Mouse (Mus musculus) megakaryocyte, embryonic 14.5 days (primary cell): ENCODE measurements at regions not wholly inside any gene's neighbourhood (a gene's known extent, or its start where the extent isn't known, plus 50 kb on each side); places are given as distances from the start of the nearest gene placed in this dataset.

ENCODE experiments used
- H3K27me3 ChIP-seq: replicated peaks from 2 replicates; pipeline ENCODE3; 2012; ENCODE audit warnings: inconsistent platforms
- H3K36me3 ChIP-seq: replicated peaks from 2 replicates; pipeline ENCODE3; 2012; ENCODE audit warnings: low read length, inconsistent platforms, mixed read lengths
- H3K4me1 ChIP-seq: 2 replicates; pipeline ENCODE4 v1.6.1; 2012; ENCODE audit warnings: inconsistent platforms
- H3K4me3 ChIP-seq: replicated peaks from 2 replicates; pipeline ENCODE3; 2012; ENCODE audit warnings: moderate library complexity, mild to moderate bottlenecking, inconsistent platforms
- H3K9me3 ChIP-seq: 2 replicates; pipeline ENCODE4 v1.6.1; 2012; ENCODE audit warnings: inconsistent platforms
- FLI1 ChIP-seq: IDR thresholded peaks from 2 replicates; pipeline ENCODE4 v1.6.1; 2012; ENCODE audit warnings: low read length, inconsistent platforms, mixed read lengths
- GATA1 ChIP-seq: IDR thresholded peaks from 3 replicates; pipeline ENCODE4 v1.6.1; 2012; ENCODE audit warnings: mixed read lengths, low read length, inconsistent platforms, borderline replicate concordance

- Histone ChIP-seq H3K27me3 (no peaks in the 10 kb centered on the region), H3K4me3 (no peak overlapping the region), H3K36me3 (no peaks in the 10 kb centered on the region), H3K9me3 (peaks cover 4% of the 10 kb centered on the region; the same call in 1 of the 2 replicates), H3K4me1 (no peaks in the 10 kb centered on the region)
- TF ChIP-seq FLI1 (no peak), GATA1 (no peak)
These were observed 217.9 kb downstream of the Nedd1 start for GRCm38 (mm10) chr10:92504271-92504670.

GRCm38 (mm10) chr10:92483592-92483991 is 238.6 kb downstream of the Nedd1 start:
- Histone ChIP-seq H3K36me3 (no peaks in the 10 kb centered on the region), H3K4me3 (no peak overlapping the region), H3K27me3 (no peaks in the 10 kb centered on the region), H3K9me3 (no peaks in the 10 kb centered on the region), H3K4me1 (no peaks in the 10 kb centered on the region)
- no peak for TF ChIP-seq FLI1
- no peak for TF ChIP-seq GATA1

- Histone ChIP-seq H3K9me3 (0 out of 2 replicates have a peak, but pooled peaks cover 4% of the 10 kb centered on the region), H3K27me3 (no peaks in the 10 kb centered on the region), H3K4me1 (no peaks in the 10 kb centered on the region), H3K4me3 (no peak overlapping the region), H3K36me3 (no peaks in the 10 kb centered on the region)
- TF ChIP-seq GATA1: no peak
- TF ChIP-seq FLI1: no peak
These were observed 248.9 kb downstream of the Nedd1 start for GRCm38 (mm10) chr10:92473282-92473681.

- Histone ChIP-seq H3K9me3 (peaks cover 8% of the 10 kb centered on the region; the same call in 1 of the 2 replicates), H3K36me3 (no peaks in the 10 kb centered on the region), H3K4me1 (no peaks in the 10 kb centered on the region), H3K4me3 (no peak overlapping the region), H3K27me3 (no peaks in the 10 kb centered on the region)
- TF ChIP-seq GATA1 (no peak), FLI1 (no peak)
These were observed 251.1 kb downstream of the Nedd1 start for GRCm38 (mm10) chr10:92471111-92471510.

GRCm38 (mm10) chr10:92455195-92455594 is 267.0 kb downstream of the Nedd1 start:
- Histone ChIP-seq H3K4me1 (no peaks in the 10 kb centered on the region), H3K36me3 (no peaks in the 10 kb centered on the region), H3K9me3 (peaks cover 5% of the 10 kb centered on the region), H3K4me3 (no peak overlapping the region), H3K27me3 (no peaks in the 10 kb centered on the region)
- no peak for TF ChIP-seq GATA1
- TF ChIP-seq FLI1: no peak

DNA sequence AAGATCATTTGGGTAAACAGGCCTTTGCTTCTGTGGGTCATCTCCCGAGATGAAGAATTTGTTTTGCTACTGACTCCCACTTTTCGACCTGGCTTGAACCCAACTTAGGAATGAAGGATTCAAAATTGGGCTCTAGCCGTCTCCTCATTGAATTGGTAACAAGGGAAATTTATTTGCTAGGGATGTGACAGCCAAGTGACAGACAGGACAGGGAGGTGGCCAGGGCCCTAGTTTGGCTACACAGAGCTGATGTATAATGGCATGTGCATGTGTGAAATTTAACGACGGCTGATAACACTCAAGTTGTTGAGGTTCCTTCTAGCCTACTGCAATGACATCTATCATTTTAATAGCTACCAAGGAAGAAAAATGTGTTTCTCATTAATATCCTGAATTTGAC is 268.7 kb downstream of the Nedd1 start:
- Histone ChIP-seq H3K4me3 (no peak overlapping the region), H3K27me3 (no peaks in the 10 kb centered on the region), H3K36me3 (no peaks in the 10 kb centered on the region), H3K9me3 (peaks cover 8% of the 10 kb centered on the region), H3K4me1 (no peaks in the 10 kb centered on the region)
- no peak for TF ChIP-seq GATA1
- TF ChIP-seq FLI1: no peak

DNA sequence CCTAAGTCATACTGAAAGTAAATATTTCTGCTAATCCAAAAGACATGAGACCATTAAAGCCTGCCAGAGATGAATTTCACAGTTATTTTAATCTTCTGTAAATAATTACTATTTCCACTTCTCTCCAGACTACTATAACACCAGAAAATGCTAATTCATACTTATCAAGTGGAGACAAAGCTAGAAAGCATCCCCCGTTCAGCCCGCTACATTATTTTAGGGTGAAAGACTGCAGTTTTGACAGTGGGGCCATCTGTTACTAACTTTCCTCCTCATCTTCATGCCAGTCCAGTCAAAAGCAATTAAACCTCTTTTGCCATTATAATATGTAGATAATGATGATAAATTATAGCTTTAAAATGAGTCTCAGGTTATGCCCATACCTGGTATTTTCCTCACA is 276.3 kb downstream of the Nedd1 start:
- peaks cover 9% of the 10 kb centered on the region for H3K9me3 ChIP-seq
- H3K4me3 ChIP-seq: no peak overlapping the region
- TF ChIP-seq FLI1 (no peak), GATA1 (no peak)
- no peaks in the 10 kb centered on the region for H3K27me3 ChIP-seq
- no peaks in the 10 kb centered on the region for H3K4me1 ChIP-seq
- H3K36me3 ChIP-seq: no peaks in the 10 kb centered on the region

DNA sequence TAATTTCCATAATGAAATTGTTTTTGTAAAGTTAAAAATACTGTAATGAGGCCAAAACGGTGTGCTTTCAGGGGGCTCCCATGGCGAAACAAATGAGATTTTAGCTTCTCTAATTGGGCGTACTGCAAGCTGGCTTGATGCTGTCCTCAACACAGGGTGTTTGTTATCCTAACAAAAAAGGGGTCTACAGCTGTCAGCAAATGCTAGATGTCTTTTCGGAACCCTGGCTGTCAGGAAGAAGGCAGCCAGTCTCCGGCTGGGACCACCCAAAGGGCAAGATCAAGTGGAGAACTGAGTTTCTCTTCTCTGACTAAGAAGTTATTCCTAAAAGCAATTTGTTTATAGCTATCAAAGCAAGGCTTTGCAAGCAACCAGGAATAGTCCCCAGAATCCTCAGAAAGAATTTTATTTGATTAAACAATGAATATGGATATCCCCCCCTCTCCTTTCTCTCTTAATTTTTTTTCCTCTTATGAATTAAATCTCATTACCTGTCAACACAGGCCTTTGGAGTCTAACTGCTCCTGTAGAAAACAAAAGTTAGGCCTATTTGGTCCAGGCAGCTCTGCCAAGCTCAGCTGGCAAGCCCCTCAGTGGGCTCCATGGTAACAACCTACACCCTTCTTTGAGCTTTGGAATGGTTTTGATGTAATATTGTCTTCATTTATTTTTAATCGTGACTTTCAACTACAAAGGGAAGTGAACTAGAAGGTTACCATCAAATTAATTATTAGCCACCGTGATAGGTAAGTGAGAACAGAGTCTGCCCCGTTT is 283.4 kb downstream of the Nedd1 start:
- Histone ChIP-seq H3K9me3 (peaks cover 6% of the 10 kb centered on the region), H3K4me3 (no peak overlapping the region), H3K4me1 (no peaks in the 10 kb centered on the region), H3K27me3 (no peaks in the 10 kb centered on the region), H3K36me3 (no peaks in the 10 kb centered on the region)
- no peak for TF ChIP-seq GATA1
- no peak for TF ChIP-seq FLI1

- Histone ChIP-seq H3K27me3 (no peaks in the 10 kb centered on the region), H3K4me1 (no peaks in the 10 kb centered on the region), H3K9me3 (peaks cover 19% of the 10 kb centered on the region), H3K36me3 (no peaks in the 10 kb centered on the region), H3K4me3 (no peak overlapping the region)
- no peak for TF ChIP-seq FLI1
These were observed 293.0 kb downstream of the Nedd1 start for GRCm38 (mm10) chr10:92429256-92429655.

GRCm38 (mm10) chr10:92428026-92428425 is 294.2 kb downstream of the Nedd1 start:
- Histone ChIP-seq H3K9me3 (peaks cover 19% of the 10 kb centered on the region), H3K4me1 (no peaks in the 10 kb centered on the region), H3K4me3 (no peak overlapping the region), H3K27me3 (no peaks in the 10 kb centered on the region), H3K36me3 (no peaks in the 10 kb centered on the region)
- TF ChIP-seq FLI1 (no peak), GATA1 (no peak)

DNA sequence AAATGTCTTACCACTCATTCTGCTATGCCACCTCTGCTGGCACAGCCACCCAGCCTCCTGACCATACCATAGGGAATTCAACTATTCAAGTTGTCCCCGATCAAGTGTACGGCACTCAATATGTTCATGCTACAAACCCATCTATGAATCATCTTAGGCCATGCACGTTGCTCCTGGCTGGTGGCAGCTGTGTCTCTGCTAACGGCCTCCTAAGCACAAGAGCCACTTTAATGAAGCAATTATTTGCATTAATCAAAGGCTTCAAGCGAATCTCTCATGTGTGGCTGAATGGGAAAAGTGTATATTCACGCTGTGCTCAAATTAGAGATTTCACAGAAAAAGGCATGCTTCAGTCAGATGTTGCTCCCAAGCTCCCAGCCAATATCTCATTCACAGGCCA is 295.8 kb downstream of the Nedd1 start:
- Histone ChIP-seq H3K4me1 (no peaks in the 10 kb centered on the region), H3K27me3 (no peaks in the 10 kb centered on the region), H3K4me3 (no peak overlapping the region), H3K9me3 (peaks cover 17% of the 10 kb centered on the region), H3K36me3 (no peaks in the 10 kb centered on the region)
- TF ChIP-seq GATA1 (no peak), FLI1 (no peak)
